Mouse (Mus musculus): Measurements from ENCODE around the gene Sh3tc1.

GRCm38 (mm10) chr5:35770246-35770645 lies 30.5 kb upstream of the Sh3tc1 start:
- TF ChIP-seq CTCF (IDR thresholded peaks at IDR 0.05; ENCODE audit: low read depth) (no peak), EP300 (IDR thresholded peaks at IDR 0.05; ENCODE audit: low read depth) (no peak)

All from heart, postnatal 0 days (tissue).